Mouse (Mus musculus) cerebellum, adult 2 months (tissue): ENCODE results near the gene Celf1.

Experiments used
- CTCF ChIP-seq: fragments of 200-500 bp; IDR thresholded peaks from 2 replicates; pipeline ENCODE4 v1.5.1; 2011; ENCODE audit warnings: low read depth, mild to moderate bottlenecking, control low read depth, low read length, moderate library complexity, borderline replicate concordance; ENCODE audit not compliant: insufficient read depth
- POLR2A ChIP-seq: fragments of 200-500 bp; IDR thresholded peaks from 2 replicates; pipeline ENCODE4 v1.6.1; 2011; ENCODE audit warnings: low read length, control low read depth, borderline replicate concordance; ENCODE audit not compliant: insufficient read depth

GRCm38 (mm10) chr2:91027391-91028214, 87.4 kb downstream of the Celf1 start:
- TF ChIP-seq POLR2A: no peak
- no peak for TF ChIP-seq CTCF
